Mouse (Mus musculus): ENCODE results near the gene Gtf3c2.

Gene Gtf3c2

DNA sequence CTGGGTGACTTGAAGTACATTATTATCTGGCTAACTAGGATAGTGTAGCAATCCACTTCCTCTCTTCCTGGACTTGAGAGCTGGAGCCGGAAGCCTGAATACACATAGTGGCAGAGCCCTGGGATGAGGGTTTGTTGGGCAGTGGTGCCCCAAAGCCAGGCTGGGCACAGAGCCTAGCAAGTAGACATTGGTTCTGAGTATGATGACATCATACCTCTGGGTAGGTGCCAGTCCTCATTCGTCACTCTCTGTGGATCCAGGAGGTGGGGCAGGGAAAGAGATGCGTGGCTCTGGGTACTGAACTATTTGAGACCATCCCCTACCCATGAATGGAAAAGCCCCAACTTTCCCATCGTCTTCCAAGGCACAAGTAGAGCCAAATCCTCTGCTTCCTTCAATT is 30.2 kb downstream of the Gtf3c2 start:
- no peak for DNase-seq (ENCODE audit: extremely low spot score, low spot score)

DNA sequence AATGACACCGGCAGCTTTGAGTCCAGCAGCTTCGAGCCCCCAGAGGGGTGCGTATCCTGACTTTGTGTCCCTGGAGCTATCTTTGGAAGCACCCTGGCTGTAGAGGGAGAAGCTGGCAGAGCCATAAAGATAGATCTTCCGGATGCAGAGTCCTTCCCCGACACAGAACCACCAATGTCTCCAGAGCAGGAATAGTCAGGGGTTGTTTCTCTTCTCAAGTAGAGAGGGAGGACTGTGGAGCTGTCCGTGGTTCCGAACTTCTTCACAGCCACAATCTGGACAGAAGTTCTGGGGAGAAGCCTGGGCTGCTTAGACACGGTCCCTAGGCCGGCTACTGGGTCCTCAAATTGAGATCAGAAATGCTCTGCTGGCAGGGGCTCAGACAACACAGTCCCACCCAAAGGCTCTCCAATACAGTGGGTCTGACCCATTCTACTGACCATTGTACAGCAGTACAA is 40.9 kb downstream of the Gtf3c2 start:
- DNase-seq (ENCODE audit: extremely low spot score, low spot score) = peak; percentile 35

- DNase-seq (ENCODE audit: extremely low spot score, low spot score) = peak; percentile 33
These were observed 41.5 kb downstream of the Gtf3c2 start, which contains the start of gene Ucn for GRCm38 (mm10) chr5:31138241-31138967. Ucn (minus strand) TSS chr5:31138829.

- peak; percentile 28 for DNase-seq (ENCODE audit: extremely low spot score, low spot score)
These were observed 42.3 kb downstream of the Gtf3c2 start for GRCm38 (mm10) chr5:31137658-31138057.

- DNase-seq (ENCODE audit: extremely low spot score, low spot score) = peak; percentile 32
These were observed 43.1 kb downstream of the Gtf3c2 start for GRCm38 (mm10) chr5:31136730-31137424.

DNA sequence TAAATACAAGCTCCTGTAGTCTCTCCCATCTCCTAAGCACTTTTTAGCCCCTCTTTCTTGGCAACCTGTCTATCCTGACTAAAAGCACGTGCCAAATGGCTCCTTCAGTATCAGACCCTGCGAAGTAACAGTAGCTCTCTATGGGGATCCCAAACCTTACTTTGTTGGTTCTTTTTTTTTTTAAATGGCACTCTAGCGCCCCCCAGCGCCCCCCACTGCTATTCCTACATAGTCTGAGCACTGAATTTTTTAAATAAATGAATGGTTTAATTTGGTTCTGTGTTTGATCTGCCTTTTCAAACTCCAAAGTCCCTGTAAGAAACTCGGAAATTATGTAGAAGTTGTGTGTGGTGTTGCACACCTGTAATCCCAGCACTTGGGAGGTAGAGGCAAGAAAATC is 53.9 kb downstream of the Gtf3c2 start:
- no peak for DNase-seq (ENCODE audit: extremely low spot score, low spot score)

DNA sequence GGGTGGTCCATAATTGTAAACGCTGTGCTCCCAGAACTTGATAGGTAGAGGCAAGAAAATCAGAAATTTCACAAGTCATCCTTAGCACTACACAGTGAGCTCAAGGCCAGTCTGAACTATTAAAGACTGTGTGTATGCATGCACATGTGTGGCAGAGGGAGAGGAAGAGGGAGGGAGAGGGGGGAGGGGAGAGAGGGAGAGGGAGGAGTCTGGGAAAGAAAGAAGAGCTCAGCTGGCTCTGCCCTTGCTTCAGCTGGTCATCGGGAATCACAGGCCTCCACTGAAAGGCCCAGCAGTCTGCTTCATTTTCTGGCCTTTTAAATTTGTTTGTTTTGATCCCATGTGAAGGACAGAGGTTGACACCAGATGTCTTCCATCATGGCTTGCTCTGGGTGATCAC is 56.5 kb downstream of the Gtf3c2 start:
- DNase-seq (ENCODE audit: extremely low spot score, low spot score) = no peak

DNA sequence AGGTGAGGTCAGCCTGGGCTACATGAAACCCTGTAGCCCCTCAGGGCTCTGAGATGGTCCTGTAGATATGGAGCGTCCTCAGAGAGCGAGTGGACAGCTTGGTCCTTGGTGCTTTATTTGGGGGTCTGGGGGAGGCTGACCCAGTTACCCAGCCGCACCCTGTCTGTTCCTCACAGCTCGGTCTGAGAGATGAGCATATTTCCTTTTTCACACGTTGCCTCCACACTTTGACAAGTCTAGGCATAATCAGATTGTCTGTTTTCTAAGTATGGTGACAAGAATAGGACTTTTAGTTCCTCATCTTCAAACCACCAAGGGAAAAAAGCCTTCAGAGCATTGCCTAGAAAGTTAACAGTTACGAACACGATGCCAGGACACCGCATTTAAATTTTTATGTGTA is 58.8 kb downstream of the Gtf3c2 start:
- no peak for DNase-seq (ENCODE audit: extremely low spot score, low spot score)

DNA sequence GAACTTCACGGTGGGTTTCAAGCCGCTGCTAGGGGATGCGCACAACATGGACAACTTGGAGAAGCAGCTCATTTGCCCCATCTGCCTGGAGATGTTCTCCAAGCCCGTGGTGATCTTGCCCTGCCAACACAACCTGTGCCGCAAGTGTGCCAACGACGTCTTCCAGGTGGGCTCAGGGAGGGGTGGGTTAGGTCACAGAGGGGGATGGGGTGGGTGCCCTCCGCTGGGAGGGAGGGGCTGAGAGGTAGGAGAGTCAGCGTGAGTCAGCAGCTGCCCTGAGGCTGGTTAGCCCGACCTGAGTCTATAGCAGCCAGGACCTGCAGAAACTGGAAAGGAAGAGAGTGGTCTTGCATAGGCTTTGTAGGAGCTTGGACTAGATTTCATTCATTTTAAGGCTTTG is 63.0 kb downstream of the Gtf3c2 start:
- DNase-seq (ENCODE audit: extremely low spot score, low spot score) = no peak

- DNase-seq (ENCODE audit: extremely low spot score, low spot score) = no peak
These were observed 63.6 kb downstream of the Gtf3c2 start, which contains the start of gene Trim54 for GRCm38 (mm10) chr5:31116354-31116753. Trim54 (plus strand) TSS chr5:31116712.

DNA sequence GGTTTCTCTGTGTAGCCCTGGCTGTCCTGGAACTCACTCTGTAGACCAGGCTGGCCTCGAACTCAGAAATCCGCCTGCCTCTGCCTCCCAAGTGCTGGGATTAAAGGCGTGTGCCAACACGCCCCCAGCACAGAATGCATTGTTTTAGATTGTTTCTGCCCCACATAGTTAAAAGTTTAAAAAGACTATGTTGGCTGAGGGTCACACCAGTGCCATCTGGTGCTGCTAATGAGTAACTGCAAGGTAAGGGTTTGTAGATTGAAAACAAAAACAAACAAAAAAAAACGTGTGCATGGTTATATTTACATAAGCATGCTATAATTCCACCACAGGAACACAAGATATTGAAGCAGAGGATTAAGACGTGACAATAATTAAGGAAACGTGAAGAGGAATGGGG is 69.2 kb downstream of the Gtf3c2 start:
- DNase-seq (ENCODE audit: extremely low spot score, low spot score) = no peak

DNA sequence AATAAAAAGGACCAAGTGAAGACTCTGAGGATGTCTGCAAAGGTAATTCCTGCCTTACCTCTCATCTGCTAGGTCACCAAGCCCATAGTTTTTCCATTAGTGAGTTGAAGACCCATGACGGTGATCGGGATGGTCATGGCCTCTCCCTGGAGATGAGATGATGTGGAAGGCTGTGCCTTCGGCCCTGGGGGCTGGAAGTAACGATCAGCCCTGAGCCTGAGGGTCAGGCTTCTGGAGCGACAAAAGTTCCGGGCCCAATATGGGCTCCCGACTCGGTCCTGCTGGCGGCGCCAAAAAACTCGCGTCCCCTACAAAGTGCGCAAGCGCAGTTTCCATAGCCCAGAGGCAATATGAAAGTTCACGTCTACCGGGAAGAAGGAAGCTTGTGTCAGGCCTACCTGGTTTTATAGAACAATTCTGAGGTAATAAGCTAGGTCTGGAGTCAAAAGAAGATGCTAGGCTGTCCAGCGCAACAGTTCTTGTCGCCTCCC is 71.9 kb downstream of the Gtf3c2 start, which contains the start of gene Slc30a3:
Gene Slc30a3 (minus strand): TSS at position 238 of the 491 bp plus-strand sequence.
- DNase-seq (ENCODE audit: extremely low spot score, low spot score) = no peak

All from neural tube, embryonic 10.5 days (tissue).